Mouse (Mus musculus) erythroblast, embryonic 14.5 days (primary cell): ENCODE results near the gene Socs3.

Experiments used
- GATA1 ChIP-seq: IDR thresholded peaks from 2 replicates; pipeline ENCODE4 v1.6.1; 2012; ENCODE audit warnings: low read length, inconsistent platforms, mixed read lengths
- TAL1 ChIP-seq: IDR thresholded peaks from 3 replicates; pipeline ENCODE4 v1.6.1; 2012; ENCODE audit warnings: low read length, inconsistent platforms, mixed read lengths

- TF ChIP-seq GATA1 (no peak), TAL1 (no peak)
These were observed 6.6 kb downstream of the Socs3 start for GRCm38 (mm10) chr11:117963091-117963793.
